Mouse (Mus musculus) cerebellum, adult 2 months (tissue): ENCODE measurements around the gene Tmem108.

Source experiments
- CTCF ChIP-seq: fragments of 200-500 bp; IDR thresholded peaks from 2 replicates; pipeline ENCODE4 v1.5.1; 2011; ENCODE audit warnings: low read depth, mild to moderate bottlenecking, control low read depth, low read length, moderate library complexity, borderline replicate concordance; ENCODE audit not compliant: insufficient read depth
- POLR2A ChIP-seq: fragments of 200-500 bp; IDR thresholded peaks from 2 replicates; pipeline ENCODE4 v1.6.1; 2011; ENCODE audit warnings: low read length, control low read depth, borderline replicate concordance; ENCODE audit not compliant: insufficient read depth

DNA sequence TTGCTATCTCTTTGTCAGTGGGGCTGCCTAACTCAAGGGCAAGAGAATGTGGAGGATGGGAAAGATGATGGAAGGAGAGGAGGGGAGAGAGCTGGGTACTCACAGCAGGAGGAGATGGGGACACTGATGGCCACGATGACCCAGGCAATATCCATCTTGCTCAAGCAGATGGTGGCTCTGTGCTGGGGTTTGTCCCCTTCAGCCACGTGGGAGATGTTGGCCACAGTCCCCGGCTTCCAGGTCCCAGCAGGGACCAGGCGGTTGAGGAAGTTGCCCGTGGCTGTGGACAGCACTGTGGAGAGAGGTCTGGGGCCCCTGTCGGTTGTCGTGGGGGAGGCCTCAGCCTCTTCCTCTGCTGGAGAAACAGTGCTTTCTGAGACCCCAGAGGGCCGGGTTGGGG is 262.9 kb downstream of the Tmem108 start:
- no peak for TF ChIP-seq CTCF
- TF ChIP-seq POLR2A: no peak
